Mouse (Mus musculus) R1 (cell line): ENCODE measurements around the gene Ddr2.

ENCODE experiments used
- DNase-seq: peaks from one replicate; pipeline ENCODE4 v3.0.0-alpha.2; 2018; ENCODE audit warnings: low read depth, low spot score

Gene Ddr2

DNA sequence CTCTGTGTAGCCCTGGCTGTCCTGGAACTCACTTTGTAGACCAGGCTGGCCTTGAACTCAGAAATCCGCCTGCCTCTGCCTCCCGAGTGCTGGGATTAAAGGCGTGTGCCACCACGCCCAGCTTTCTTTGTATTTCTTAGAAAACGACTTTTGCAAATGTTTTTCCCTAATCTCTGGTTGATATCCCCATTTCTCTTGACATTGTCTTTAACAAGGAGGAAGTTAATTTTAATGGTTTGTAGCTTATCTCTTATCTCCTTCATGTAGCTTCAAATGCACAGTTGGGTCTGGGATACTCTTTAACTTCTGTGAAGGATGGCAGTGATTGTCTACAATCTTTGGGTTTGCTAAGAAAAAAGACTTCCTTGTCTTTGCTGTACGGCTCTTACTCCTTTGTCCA lies 7.7 kb downstream of the Ddr2 start:
- peak; percentile 33 for DNase-seq

DNA sequence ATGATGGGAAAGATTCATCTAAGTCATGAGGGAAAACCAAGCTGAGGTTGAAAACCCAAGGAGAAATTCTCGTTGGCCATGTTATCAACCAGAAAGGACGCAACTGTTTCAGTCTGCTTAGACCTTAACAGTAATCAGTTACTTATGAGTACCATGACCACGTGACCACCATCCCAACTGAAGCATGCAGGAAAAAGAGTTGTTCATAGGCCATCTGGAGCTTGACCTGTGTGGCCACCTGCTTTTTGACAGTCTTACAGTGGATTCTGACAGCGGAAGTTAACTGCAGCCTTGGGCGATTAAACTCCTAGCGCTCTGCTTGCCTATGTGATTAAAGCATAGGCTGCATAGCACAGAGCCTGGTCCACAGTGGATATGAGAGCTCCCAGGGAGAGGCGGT lies 23.9 kb downstream of the Ddr2 start:
- DNase-seq, result no peak

DNA sequence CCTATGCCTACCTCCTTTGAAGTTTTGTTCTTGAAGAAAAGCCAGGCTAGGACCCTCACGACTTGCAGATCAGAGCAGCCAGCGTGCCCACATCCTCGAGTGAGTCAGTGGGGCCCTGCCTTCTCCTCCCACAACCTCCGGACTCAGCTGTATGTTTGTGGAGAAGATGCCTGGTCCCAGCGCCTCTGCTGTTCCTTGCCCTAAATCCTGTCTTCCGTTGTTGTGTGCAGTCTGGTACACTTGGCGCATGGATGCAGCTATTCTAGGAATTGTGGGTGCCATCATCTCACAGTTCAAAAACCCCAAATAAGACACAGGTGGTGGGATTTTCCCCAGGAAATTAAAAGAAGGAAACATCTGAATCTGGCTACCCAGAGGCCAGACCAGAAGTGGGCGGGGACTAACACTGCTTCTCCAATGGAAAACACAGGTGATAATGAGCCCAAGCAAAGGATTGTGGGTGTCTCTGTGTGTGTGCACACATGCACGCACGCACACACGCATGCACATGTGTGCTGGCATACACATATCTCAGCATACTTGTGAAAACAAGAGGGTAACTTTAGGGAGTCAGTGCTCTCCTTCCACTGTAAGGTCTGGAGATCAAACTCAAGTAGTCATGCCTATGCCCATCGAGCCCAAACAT lies 26.3 kb downstream of the Ddr2 start:
- DNase-seq, result no peak

DNA sequence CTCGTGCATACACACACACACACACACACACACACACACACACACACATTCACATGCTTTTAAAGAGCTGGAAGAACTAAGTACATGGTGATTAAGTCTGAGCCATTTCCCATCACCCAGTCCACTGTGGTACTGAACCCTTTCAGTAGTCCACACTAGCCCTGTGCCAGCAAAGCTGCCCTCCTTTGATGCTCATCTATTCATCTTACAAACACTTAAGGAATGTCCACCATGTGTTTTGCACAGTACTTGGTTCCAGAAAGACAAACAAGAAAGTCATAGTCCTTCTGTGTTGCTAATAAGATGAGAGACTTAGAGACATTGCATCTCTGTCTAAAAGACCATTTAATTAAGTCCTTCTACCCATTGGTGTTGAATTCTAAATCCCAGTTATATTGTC lies 29.7 kb downstream of the Ddr2 start:
- no peak for DNase-seq

DNA sequence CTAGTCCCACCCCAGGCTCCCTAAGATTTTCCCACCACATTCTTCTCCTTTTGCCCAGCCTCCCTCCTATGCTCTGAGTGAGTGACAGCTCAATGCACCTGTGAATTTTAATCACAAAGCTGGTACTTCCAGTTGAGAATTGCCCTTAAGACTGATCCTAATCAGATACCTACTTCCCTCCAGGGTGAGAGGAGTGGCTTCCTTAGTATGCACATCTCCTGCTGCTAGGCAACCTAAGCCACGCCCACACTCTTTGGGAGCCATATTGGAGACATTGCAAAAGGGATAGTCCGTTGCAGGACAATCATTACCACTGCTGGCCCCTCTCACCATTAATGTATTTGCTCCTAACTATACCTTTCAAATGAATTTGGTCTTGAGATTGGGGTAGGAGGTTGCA lies 31.1 kb downstream of the Ddr2 start:
- peak; percentile 83 for DNase-seq

DNA sequence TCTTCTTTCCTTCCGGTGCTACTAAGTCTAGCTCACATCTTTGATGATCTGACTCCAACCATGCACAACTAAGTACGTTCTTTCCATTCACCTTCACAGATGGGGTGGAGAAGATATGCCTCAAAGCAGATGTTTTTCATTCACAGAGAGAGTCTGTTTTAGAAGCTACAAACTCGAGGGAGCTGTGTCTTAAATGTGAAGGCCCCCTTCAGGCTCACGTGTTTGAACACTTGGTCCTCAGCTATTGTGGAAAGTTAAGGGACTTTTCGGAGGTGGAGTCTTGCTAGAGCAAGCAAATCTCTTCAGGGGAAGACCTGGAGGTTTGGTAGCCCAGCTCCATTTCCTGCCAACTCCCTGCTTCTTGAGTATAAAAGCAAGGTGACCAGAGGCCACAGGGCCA lies 34.2 kb downstream of the Ddr2 start:
- DNase-seq, result no peak

DNA sequence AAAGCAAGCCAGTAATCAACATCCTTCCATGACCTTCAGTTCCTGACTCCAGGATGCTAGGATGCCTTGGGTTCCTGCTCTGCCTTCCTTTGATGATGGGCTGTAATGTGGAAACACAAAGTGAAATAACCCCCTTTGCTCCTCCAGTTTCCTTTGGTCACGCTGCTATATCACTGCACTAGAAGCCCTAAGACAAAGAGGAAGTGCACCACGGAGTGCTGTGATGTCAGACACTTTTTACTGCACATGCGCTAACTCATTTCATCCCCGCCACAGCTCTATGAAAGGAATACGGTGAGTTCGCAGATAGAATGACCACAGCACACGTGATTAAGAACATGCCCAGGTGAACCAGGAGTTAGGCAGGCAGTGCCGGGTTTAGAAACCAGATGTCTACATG lies 36.8 kb downstream of the Ddr2 start:
- peak; percentile 23 for DNase-seq

DNA sequence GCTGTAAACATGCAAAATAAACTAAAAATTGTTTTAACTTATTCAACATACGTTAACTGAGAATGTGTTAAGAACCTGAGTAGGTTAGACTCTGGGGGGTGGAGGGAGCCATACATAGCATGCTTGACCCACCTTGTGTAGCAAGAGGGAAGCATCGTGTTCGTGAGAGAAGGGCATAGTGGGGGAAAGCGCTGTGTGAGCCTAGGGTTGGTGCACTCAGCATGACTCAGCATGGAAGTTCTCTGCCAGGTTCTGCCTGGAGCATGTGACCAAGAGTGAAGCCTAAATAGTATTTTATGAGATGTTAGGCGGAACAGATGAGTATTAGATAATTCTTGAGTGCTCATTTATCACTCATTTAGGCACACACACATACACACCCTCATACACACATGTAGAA lies 41.4 kb downstream of the Ddr2 start:
- DNase-seq, result no peak

DNA sequence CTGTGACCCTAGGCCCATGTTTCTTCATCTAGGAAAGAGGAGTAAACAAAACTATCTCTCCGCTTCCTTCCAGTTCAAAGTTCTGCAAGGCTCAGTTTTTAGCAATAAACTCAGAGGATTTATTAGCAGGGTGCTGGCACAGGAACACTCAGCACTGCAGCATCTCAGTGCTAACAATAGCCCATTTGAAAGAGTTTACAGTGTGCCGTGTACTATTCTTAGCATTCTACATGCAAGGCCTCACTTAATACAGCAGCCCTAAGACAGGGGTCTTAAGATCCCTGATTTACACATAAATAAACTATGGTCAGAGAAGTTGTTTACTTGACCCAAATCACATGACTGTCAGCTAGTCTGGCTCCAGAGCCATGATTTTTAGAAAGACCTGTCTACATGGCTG lies 44.6 kb downstream of the Ddr2 start:
- DNase-seq, result no peak

DNA sequence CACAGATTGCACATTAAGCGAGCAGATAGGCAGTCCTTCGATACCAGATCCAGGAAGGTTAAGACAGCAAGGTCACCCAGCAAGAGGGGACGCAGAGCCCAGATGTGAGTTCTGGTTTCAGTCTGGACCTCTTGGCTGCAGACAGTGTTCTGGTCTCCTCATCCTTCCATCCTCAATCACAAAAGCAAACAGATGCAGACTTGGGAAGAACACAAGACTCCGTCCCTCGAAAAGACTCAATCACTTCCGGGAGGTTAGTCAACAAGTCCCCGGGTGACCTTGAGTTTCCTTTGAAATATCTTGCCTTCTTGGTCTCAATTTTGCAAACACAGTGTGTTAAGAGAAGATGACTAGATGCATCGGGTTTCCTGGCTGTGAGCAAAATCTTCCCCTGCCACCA lies 45.6 kb downstream of the Ddr2 start:
- DNase-seq, result no peak

DNA sequence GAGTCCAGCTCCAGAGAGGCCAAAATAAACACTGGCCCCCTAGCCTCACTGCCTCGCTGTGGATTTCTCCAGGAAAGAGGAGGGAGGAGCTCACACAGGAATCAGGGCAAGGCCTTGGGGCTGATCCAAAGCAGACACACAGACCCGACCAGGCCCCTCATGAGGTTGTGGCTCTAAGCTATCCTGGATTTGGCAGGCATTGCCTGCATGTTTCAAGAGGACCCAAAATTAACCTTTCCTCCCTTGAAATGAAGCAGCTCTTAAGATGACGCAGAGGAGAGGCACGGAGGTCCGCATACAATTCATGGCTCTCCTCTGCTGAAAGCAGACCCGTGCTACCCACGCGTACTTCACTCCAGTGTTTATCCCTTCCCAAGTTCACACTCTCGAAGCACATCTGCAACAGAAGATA lies 46.5 kb downstream of the Ddr2 start:
- no peak for DNase-seq

DNA sequence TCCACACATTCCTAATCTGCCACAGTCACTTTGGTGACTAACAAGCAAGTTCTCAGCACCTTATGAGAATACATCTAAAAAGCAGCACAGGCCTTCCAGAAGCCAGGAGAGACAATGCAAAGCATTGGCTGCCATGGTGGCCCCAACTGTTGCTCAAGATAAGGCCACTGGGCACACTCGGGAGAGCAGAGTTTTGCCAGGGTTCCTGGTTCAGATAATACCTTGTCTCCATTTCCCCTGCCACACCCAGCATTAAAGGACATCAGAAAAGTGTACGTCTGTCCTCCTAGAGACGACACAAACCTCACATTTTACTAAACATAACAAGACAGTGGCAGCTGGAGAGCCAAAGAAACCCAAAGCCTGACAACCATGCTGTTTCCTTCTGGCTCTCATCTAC lies 50.3 kb downstream of the Ddr2 start:
- DNase-seq, result no peak

DNA sequence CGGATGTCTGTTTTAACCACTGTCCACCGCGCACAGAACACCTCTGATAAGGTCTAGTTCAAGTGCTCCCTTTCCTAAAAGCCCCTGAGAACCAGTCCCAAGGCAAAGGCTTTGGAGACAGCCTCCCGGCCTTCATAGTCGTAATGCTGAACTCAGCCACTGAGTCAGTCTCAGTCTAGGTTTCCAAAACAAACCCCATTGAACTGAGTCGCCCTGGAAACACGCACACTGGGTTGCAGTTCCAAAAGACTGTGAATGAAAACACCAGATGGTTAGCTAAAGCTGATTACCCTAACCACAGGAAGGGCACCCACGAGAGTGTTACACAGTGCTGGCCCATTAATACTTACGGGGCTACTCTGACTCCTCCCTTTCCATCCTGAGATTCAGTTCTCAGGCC lies 51.2 kb downstream of the Ddr2 start:
- DNase-seq, result no peak

DNA sequence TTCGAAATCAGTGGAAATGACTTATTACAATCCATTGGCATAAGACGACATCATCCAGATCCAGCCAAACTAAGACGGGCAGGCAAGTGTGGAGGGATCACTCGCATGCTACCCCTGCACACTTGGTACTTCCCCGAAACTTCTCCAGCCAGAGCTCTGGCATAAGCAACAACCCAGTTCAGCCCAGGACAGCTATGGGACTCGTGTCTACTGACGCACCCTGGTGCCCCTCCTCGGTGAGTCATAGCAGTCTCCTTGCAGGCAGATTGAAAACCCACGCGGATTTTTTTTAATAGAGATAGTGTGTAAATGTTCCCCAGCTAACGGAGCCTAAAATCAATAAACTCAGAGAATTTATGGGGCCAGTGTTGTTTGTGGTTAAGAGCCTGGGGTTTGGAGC lies 52.5 kb downstream of the Ddr2 start:
- DNase-seq, result no peak

DNA sequence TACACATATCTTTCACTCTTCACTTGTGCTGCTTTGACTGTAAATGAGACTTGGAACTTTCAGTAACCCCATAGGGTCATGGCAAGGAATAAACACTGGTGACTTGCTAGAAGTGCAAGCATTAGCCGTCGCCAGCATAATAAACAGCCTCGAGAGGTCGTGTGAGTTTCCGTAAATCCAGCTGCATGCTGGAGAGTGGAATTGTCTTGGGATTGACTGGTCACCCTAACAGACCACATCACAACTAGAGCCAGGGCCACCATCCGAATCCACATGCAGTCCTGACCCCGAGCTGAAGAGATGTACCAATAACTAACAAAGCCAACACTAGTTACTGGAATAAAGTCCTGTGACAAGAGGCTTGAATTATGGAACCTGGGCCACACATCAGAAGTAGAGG lies 53.0 kb downstream of the Ddr2 start:
- DNase-seq, result no peak

DNA sequence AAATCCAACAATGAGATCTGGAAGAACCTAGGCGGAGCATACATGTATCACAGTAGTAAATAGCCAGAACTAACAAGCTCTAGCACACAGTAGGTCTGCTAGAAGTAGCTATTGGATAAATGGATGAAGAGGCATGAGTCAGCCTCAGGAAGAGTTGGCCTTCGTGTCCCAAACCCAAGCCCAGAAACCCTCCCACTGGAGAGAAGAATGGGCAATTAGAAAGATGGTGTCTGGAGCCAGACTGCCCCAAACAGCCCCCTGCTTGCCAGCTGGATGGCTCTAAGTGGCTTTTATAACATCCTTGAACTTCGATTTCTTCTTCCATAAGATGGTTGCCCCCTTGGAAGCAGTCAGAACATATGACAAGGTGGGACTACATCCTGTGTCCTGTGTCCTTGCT lies 53.6 kb downstream of the Ddr2 start:
- DNase-seq, result no peak

DNA sequence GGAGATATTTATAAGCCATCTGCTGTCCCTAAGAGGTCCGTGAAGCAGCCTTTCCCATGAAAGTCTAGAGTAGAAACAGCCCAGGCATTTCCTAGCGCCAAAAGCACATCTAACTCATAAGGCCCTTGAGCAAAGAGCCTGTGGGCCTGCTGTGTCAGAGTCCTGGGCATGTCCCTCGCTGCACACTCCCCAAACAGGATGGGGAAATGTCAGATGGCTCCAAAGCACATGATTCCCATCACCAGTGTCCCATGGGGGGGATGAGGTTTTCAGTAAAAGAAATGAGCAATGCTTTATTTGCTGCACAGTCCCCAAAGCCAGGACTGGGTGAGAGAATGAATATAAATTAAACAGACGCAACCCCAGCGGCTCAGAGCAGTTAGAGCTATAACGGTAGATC lies 54.3 kb downstream of the Ddr2 start:
- DNase-seq, result no peak

DNA sequence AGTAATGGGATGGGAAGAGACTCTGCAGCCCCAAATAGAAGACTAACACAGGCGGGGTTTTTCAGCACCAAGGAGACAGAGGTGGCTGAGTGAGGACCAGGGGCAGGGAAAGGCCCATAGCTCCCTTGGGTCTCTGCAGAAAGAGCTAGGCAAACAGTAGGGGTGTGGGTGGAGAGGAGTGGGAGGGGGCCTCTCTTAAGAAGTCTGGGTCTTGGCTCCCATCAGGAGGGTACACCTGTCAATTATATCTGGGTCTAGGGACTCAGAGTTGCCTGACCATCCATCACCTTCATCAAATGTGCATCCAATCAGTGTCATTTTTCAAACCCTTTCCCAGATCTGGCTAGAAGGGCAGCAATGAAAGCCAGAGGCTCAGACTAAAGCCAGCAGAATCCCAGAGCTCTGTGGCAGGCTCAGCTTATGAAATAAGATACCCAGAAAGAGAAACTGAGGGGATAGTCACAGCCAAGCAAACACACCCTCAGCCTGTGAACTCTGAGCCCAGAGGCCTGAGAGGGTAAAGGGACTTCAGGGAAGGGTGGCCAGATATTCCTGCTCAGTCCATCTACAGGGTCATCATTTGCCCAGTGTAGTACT lies 58.0 kb downstream of the Ddr2 start:
- no peak for DNase-seq

DNA sequence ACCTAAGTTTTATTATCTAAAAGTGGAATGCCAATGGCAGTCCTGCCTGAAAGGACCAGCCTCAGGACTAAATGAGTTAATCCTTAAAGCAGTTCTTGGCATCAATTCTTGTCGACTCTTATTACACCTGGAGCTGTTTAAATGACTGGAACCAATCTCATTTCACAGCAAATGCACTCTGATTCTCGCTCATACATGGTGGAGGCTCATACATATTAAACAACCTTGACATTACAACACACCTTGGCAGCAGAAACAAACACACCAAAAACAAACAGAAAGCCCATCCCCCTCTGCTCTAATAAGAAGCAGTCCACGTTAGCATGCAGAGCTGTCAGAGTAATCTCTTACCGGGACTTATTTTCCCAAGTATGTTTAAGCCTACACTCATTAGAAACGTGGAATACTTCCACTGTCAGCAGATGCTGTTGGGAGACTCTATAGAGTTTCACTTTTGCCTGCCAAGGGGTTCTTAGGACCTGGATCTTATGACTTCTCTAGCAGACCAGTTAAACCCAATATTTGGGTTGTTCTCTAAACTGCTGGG lies 58.9 kb downstream of the Ddr2 start:
- no peak for DNase-seq

DNA sequence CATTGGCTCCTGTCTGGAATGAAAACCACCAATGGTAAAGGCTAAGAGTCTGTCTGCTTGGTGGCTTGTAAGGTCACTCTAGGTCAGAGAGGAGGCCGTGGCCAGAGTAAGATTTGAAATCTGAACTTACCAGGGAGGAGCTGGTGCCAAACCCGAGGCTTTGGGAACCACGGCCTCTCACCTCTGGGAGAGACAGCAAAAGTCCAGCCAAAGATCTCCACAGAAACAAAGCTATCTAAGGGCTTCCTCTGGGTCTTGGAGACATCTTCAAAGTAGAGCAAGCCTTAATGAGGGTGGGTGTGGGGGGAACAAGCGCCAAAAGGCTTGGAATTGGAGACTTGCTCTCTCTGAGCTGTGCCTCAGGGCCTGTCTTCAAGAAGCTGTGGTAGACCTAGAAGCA lies 62.1 kb downstream of the Ddr2 start:
- no peak for DNase-seq

DNA sequence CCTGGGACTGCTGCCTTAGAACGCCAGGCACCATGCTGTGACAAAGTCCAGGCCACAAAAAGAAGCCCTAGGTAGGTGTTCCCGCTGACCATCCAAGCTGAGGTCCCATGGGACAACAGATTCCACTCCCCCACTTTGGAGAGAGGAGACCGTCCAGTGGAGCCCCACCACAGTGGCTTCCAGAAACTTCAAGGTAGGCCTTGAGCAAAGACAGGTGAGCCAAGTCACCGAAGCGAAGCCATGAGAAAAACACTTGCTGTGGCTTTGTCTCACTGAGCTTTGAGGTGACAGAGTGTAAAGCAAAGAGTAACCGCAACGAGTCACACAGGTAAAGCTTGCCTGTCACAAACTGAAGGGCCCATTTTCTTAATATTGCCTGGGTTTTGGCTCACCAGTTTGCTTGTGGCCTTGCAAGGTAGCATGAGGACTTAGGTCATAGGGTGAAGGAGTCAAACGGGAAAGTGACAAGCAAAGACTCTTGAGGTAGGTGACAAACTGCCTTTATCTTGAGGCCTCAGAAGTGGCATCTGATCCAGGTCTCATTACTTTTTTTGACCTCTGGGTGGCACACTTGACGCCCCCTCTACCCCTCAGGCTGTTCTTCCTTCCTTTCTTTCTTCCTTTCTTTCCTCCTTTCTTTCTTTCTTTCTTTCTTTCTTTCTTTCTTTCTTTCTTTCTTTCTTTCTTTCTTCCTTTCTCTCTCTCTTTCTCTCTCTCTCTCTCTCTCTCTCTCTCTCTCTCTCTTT lies 65.7 kb downstream of the Ddr2 start:
- no peak for DNase-seq

DNA sequence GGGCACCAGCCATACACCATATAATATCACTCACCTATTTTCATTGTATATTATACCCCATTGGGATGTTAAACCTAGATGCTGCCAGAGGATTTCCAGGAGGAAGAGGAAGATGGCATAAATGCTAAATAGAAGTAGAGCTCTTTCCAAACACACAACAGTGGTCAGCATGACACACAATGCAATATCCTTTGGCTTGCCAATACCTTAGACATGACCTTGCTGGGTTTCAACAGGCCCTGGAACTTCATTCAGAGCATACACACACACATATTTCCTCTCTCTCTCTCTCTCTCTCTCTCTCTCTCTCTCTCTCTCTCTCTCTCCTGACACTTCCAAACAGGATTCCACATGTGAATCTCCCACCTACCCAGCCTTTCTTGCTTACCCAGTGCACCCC lies 66.8 kb downstream of the Ddr2 start:
- no peak for DNase-seq

DNA sequence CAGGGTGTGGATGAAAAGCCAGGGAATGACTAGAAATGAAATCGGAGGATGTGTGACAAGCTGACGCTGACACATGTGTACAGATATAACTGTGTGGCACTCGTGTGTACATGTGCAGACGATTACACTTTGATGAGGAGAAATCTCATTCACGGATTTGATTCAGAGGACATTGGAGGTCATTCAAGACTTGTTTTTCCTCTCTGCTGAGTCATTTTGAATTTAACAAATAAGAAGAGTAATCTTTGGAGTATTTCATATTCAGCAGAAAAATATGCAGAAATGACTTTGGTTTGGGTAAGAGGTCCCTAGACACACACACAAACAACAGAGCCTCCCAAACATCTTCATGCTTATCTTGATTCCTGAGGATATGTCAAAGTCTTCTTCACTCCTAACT lies 67.6 kb downstream of the Ddr2 start:
- no peak for DNase-seq
